Mouse (Mus musculus): Measurements from ENCODE around the gene Glt8d2.
A peak's percentile ranks its signal among the peaks of the same experiment; 100 is the strongest.

Glt8d2 gene

DNA sequence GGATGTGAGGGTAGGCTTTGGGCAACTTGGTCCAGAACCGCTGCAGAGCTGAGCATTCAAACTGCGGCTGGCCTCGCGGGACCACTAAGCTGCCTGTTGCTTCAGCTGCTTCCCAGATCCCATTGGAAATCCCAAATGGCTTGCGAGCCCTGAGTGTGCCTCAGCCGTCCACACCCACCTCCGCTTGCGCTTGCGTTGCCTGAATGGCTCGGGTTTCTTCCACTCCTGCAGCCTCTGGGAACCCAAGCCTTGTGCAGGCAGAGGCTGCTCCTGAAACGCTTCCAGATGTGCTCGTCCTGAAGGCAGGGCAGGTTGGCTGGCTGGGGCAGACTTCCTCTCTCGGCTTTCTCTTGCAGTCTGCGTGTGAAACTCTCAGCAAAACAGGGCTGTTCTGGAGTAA lies at the start of gene Glt8d2:
Glt8d2 (minus strand) TSS at position 157 of the 400 bp plus-strand sequence.
- peak; percentile 89 for DNase-seq

DNA sequence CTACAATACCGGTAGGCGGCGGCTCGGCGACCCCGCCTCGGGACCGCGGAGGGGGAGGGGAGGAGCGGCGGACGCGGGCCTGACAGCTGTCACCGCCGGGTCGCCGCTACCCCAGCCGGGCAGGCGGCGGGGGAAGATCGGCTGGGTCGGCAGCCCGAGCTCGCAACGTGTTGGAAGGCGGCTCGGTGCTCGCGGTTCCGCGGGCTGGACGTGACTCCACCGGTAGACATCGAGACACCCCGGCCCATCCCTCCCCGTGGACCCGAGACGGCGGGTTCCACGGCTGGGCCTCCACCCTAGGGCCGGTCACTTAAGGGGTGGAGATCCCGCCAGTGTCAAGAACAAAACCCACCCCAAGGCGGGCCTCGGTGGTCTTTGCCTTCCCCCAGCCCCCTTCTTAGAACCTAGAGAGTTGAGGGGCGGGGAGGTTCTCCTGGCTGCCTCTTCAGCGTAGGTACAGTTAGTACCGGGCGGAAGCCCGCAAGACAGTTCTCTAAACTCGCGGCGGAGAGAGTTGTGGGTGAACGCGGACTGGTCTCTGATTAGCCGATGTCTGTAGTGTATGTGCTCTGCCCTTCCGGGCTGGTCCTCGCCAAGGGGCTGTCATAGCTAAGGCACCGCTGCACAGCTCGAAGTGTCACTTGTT lies 9.0 kb upstream of the Glt8d2 start:
- peak; percentile 57 for DNase-seq

GRCm38 (mm10) chr10:82698712-82699261 lies 8.3 kb upstream of the Glt8d2 start:
- DNase-seq: peak; percentile 95

DNA sequence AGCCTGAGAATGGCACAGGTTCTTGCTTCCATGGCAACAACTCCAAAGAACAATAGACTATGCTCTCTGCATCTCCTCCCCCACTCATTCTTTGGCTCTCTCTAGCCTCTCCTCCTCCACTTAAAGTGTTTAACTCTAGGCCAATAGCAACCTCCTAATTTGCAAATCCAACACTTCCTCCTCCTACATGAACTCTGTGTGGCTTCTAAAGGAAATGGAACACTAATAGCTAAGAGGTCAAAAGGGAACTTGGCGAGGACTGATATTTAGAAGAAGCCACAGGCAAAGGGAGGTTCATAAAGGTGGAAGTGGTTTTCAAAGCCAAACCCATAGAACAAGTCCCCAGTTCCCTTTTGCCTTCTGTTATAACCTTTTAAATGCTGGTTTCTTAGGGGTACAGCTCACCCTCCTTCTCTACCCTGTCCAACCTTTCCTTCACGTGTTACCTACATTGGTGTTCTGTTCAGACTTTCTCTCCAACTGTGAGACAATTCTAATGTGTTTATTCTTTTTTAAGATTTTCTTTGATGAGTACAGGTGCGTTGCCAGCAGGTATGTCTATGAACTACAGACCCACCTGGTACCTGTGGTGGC lies 7.0 kb upstream of the Glt8d2 start:
- no peak for DNase-seq

DNA sequence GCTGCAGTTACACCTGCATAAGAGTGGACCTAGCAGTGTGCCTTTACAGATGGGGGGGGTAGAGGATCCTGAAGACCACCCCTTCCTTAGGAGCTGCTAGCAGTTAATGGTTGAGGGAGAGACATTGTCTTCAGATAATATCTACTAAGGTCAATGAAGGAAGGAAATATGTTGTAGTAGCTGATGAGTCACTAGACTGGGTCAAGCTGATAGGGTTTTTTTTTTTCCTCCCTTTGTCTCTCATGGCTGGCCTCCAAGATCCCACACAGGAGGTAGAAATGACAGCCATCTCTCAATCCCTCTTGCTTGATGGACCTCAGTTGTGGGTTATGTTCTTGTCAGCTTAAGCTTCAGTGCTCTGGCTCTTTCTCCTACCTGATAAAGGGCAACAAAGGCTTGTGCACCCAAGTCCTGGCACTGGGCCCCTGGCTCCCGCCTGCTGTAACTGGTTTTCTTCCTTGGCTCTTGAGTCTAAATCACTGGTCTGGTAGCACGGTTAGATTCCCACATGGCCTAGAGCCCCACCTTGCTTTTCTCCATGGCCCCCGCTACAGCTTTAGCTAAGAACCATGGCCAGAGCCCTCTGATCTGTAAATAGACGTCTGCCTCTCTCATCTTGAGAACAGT lies 6.1 kb upstream of the Glt8d2 start:
- no peak for DNase-seq

GRCm38 (mm10) chr10:82695956-82696355 lies 5.5 kb upstream of the Glt8d2 start, which contains the start of gene Hcfc2:
Gene Hcfc2 (plus strand): TSS chr10:82696160.
- DNase-seq: no peak

DNA sequence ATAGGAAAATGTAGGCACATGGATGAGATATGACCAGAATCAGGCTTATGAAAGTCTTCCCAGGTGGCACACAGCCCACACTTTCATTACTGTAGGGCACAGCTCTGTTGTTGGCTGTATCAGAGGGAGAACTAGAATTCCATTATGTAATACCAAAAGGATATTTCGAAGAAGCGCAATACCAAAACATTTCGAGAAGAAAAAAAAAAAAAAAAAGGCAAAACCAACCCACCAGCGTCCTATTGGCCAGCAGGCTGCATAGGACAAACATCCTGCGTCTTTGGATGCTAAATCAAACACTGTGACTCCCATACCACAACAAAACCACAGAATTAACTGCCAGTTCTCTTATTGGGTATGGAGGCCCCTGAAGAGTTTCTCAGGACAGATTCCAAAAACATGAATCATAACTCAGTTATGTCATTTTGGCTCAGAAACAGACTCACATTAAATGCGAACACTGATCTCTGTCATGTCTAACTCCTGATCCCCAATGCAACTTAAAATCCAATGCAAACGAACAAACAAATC lies 704 bp downstream of the Glt8d2 start:
- no peak for DNase-seq

- DNase-seq: no peak
Measured at GRCm38 (mm10) chr10:82685440-82685839, 5.0 kb downstream of the Glt8d2 start.

- DNase-seq: no peak
Measured at GRCm38 (mm10) chr10:82681639-82682038, 8.8 kb downstream of the Glt8d2 start.

DNA sequence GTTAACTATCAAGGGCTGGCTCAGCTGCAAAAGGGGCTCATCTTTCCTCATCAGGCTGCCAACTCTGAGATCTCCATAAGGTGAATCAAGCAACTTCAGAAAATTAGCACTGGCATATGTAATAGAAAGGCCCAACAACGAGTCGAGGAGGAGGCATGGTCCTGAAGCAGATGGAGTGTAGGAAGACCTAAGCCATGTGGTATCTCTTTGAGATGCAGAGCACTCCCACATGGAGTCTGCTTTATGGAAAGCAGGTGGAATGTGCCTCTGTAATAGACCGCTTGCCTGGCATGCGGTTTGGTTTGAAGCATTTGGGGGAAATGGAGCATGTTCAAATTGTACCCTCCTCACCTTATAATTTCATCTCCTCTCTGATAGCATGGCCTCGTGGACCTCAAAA lies 9.7 kb downstream of the Glt8d2 start:
- DNase-seq: no peak

- no peak for DNase-seq
Measured at GRCm38 (mm10) chr10:82676949-82677348, 13.5 kb downstream of the Glt8d2 start.

GRCm38 (mm10) chr10:82670205-82670604 lies 20.2 kb downstream of the Glt8d2 start:
- DNase-seq: no peak

DNA sequence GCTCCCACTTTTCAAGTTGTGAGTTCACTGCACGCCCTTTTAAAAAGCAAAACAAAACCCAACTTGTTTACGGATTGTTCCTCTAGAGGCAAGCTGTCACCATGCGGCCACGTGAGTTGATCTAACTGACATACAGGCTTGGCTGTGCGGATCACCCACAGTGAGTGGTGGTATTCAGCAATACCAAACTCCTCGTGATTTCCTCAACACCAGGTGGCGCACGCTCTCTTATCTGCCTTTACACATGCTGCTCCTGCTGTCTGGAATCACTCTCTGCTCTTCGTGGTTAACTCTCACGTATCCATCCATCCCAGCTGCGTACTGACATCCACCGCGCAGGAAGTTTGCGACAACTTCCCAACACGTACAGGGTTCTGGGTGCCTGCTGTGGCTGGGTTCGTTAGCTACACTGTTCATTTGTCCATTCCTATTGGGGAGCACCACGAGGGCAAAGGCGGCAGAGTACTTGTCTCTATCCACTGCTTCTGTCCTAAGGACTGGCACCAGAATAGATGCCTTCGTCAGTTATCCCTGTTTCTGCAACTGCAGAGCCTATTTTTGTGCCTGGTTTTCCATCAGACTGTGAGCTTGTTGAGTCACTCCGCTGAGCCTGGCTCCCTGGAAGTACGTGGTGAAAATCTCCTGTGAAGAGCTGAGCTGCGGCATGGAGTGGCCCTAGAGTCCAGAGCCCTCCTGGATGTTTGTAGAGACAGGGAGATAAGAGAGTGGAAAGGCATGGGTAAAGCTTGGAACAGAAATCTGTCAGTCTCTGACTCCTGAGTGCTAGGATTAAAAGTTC lies 23.8 kb downstream of the Glt8d2 start:
- peak; percentile 91 for DNase-seq

DNA sequence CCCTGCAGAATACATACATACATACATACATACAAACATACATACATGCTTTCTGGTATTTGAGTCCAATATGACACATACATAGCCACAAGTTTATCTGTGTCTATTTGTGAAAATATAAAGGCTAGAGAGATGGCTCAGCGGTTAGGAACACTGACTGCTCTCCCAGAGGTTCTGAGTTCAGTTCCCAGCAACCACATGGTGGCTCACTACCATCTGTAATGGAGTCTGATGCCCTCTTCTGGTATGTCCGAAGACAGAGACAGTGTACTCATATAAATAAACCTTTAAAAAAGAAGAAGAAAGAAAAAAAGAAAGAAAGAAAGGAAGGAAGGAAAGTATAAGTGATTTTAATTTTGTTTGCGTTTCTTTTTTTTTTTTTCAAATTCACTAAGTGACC lies 24.5 kb downstream of the Glt8d2 start:
- no peak for DNase-seq

DNA sequence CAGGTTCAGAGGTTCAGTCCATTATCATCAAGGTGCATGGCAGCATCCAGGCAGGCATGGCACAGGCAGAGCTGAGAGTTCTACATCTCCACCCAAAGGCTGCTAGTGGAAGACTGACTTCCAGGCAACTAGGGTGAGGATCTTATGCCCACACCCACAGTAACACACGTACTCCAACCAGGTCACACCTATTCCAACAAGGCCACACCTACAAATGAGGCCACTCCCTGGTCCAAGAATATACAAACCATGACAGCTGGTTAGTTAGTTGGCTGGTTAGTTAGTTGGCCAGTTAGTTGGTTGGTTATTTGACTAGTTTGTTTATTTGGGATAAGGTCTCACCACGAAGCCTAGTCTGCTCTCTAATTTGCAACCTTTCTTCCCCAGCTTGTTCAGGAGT lies 27.2 kb downstream of the Glt8d2 start:
- no peak for DNase-seq

GRCm38 (mm10) chr10:82662267-82662990 lies 28.0 kb downstream of the Glt8d2 start:
- no peak for DNase-seq

DNA sequence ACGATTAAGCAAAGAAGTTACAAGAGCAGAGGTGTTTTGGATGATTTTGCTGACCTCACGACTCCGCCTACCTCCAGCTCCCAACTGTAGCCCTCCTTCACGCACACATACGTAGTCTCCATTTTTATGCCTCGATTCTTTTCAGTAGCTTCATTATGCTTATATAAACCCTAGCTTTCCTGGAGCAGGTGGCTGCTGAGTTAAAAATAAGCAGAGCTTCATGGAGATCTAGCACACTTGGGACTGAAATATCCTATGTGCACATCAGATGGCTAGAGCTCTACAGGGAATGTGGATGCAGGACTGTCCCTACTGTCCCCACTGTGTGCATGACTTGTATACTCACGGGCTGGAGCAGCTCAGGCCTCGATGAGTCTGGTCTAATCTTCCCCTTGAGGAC lies 28.6 kb downstream of the Glt8d2 start:
- DNase-seq: no peak

DNA sequence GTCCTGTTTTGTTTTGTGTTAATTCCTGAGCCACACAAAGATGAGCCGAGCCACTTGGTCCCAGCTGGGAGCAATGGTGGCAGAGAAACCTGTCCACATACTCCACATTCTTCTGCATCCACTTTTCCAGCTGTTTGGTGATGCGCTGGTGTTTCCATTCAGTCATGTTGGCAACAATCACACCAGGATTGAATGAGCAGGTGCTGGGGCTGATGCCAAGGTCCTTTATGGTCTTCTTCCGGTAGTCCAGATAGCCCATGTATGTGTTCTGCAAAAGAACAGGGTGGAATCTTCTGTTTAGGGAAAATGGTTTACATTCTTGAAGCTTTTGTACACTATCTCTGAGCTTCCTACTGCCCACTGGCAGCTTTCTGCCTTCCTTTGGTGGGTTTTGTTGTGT lies 35.9 kb downstream of the Glt8d2 start:
- DNase-seq: no peak

- no peak for DNase-seq
Measured at GRCm38 (mm10) chr10:82652625-82653024, 37.8 kb downstream of the Glt8d2 start.

- no peak for DNase-seq
Measured at GRCm38 (mm10) chr10:82651221-82651620, 39.2 kb downstream of the Glt8d2 start.

DNA sequence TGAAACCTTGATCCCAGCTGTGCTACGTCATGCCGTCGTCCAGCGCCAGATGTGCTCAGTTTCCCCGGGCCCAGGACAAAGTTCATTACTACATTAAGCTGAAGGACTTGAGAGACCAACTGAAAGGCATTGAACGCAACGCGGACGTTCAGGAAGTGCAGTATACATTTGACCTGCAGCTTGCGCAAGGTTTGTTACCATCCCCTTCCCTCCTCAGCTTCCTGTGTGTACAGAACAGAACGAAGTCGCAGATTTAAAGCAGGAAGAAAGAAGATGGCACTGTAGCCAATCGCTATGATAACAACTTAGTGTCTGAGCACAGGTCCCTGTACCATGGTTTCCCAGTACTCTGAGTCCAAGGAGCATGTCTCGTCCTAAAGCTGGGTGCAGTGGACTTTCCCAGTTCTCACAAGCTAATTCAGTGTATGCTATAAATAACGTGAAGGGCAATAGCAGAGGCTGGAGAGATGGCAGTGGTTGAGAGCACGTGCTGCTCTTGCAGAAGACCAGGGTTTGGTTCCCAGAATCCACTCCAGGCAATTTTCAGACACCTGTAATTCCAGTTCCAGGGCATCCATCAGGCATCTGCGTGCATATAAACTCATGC lies 43.1 kb downstream of the Glt8d2 start:
- no peak for DNase-seq

GRCm38 (mm10) chr10:82646083-82646482 lies 44.4 kb downstream of the Glt8d2 start:
- DNase-seq: no peak

Measured in embryo, embryonic 11 days (tissue).